Mouse (Mus musculus) forebrain, embryonic 12.5 days (tissue): ENCODE data around the gene Ahcyl1. TPM values are rescaled to one million over a fixed set of nuclear protein-coding genes. Genes with fewer than 3 reads are reported as not detected.

Experiments used
- ATAC-seq: fragments of 200-750 bp; cut with Nextera tagmentation; 2 replicates; pipeline ENCODE4 v1.8.0; 2017; ENCODE audit warnings: moderate TSS enrichment; ENCODE audit not compliant: low FRiP score
- H3K27ac ChIP-seq: fragments of 300-500 bp; sonication (generic); 2 replicates; pipeline ENCODE4 v1.5.1; 2016; ENCODE audit warnings: mild to moderate bottlenecking
- H3K27me3 ChIP-seq: fragments of 300-500 bp; sonication (generic); 2 replicates; pipeline ENCODE4 v1.6.1; 2016; ENCODE audit warnings: mild to moderate bottlenecking
- H3K36me3 ChIP-seq: fragments of 300-500 bp; sonication (generic); replicated peaks from 2 replicates; pipeline ENCODE4 v1.6.1; 2016; ENCODE audit warnings: mild to moderate bottlenecking
- H3K4me1 ChIP-seq: fragments of 300-500 bp; sonication (generic); 2 replicates; pipeline ENCODE4 v1.6.1; 2016
- H3K4me2 ChIP-seq: fragments of 300-500 bp; sonication (generic); 2 replicates; pipeline ENCODE4 v1.6.1; 2016; ENCODE audit warnings: mild to moderate bottlenecking, moderate library complexity
- H3K4me3 ChIP-seq: fragments of 300-500 bp; sonication (generic); replicated peaks from 2 replicates; pipeline ENCODE4 v1.5.1; 2016; ENCODE audit warnings: mild to moderate bottlenecking
- H3K9ac ChIP-seq: fragments of 300-500 bp; sonication (generic); 2 replicates; pipeline ENCODE4 v1.6.1; 2016; ENCODE audit warnings: mild to moderate bottlenecking
- H3K9me3 ChIP-seq: fragments of 300-500 bp; sonication (generic); 2 replicates; pipeline ENCODE4 v1.6.1; 2016
- WGBS: fragments of 180-500 bp; shearing (Covaris S2); methylation state at CpG from one replicate; pipeline ENCODE4 v1.1.7; 2016; 5-methylcytosine and 5-hydroxymethylcytosine counted together
- polyA plus RNA-seq: library from polyadenylated mRNA; unstranded; fragments of >200 nt; fragmentation: Nextera tagmentation; extraction: Ambion mirVana; gene quantifications from 2 replicates; pipeline ENCODE4 v1.2.1, GENCODE M21; 2016

The Ahcyl1 gene
- 124 and 130 TPM in 2 replicates for polyA plus RNA-seq

- peak within 1 kb of the TSS; percentile 93 for H3K27ac ChIP-seq
- peak within 1 kb of the TSS; percentile 97 for H3K9ac ChIP-seq
- H3K4me2 ChIP-seq: peak within 1 kb of the TSS; percentile 90
- WGBS: under 1% methylated on average over 87 of the region's 93 CpGs
- H3K4me1 ChIP-seq: peaks cover 32% of the 10 kb centered on the region
- H3K36me3 ChIP-seq: no peaks in the 10 kb centered on the region
- no peaks in the 10 kb centered on the region for H3K9me3 ChIP-seq
- H3K4me3 ChIP-seq: peak within 1 kb of the TSS; percentile 64
- no peaks in the 10 kb centered on the region for H3K27me3 ChIP-seq
- peak; percentile 98 for ATAC-seq
Measured at GRCm38 (mm10) chr3:107695948-107696881, at the start of gene Ahcyl1. Gene Ahcyl1 (minus strand): TSS chr3:107696560.

DNA sequence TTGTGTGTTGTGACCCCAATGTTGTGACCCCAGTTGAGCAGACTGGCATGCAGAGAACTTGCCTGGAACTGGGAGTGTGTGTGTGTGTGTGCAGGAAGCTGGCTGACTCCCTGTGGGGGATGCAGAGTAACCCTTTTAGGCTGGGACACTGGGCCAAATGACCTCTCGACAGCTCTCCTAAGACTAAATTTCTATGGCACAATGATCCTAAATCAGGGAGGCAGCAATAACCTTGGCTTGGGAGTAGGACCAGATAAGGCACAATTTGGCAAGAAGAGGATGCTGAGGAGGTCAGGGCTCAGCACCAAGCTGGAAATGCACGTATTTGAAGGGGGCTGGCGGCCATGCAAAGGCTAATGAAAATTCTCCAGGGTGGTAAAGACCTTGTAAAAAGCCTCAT lies 49.7 kb upstream of the Ahcyl1 start:
- no peak overlapping the region for H3K4me3 ChIP-seq
- no peak for ATAC-seq
- no peak overlapping the region for H3K9ac ChIP-seq
- no peaks in the 10 kb centered on the region for H3K9me3 ChIP-seq
- peaks cover 13% of the 10 kb centered on the region for H3K4me1 ChIP-seq
- H3K27ac ChIP-seq: no peak overlapping the region
- H3K4me2 ChIP-seq: no peak overlapping the region
- WGBS: 87% methylated on average over 3 of the region's 3 CpGs
- H3K27me3 ChIP-seq: no peaks in the 10 kb centered on the region
- peaks cover 32% of the 10 kb centered on the region for H3K36me3 ChIP-seq

DNA sequence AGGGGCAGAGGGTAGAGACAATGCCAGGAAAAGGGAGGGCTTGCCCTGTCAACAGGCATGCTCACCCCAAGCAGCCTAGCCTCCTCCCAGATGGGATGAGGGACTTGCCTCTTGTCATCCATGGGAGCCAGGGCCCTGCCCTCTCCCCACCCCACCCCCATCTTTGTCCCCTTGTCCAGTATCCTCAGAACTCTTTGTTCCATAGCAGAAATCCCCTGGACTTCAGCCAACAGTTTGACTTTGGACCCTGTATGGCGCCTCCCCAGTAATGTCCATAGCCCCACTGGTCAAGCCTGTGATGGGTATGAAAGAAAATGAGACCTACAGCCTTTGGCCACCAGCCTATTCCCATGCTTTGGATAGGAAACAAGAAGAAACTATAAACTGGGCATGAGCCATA lies 47.3 kb upstream of the Ahcyl1 start:
- Histone ChIP-seq H3K27ac (no peak overlapping the region), H3K4me1 (peaks cover 33% of the 10 kb centered on the region)

DNA sequence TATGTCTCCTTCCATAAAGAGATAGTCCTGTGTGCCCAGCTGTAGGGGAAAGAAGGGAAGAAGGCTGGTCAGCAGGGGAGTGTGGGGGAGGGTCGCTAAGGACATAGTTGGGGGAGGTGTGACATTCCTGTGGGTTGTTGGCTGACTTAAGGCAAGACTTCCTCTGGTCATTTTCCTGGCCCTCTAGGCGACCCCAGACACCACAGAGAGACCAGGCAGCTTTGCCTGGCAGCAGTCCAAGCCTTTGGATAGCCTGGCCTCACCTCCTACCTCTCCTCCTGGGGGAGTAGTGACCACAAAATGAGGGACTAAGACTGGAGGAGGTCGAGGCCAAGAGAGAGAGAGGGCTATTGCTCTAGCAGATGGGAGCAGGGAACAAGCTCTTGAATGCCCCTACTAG lies 46.7 kb upstream of the Ahcyl1 start:
- Histone ChIP-seq H3K9ac (no peak overlapping the region), H3K4me2 (no peak overlapping the region), H3K4me3 (no peak overlapping the region), H3K36me3 (peaks cover 14% of the 10 kb centered on the region), H3K9me3 (no peaks in the 10 kb centered on the region), H3K27ac (no peak overlapping the region), H3K27me3 (no peaks in the 10 kb centered on the region), H3K4me1 (peaks cover 33% of the 10 kb centered on the region)
- no peak for ATAC-seq
- WGBS: 51% methylated on average over 3 of the region's 3 CpGs

More for the DNA sequence above, 47.3 kb upstream of the Ahcyl1 start:
- H3K4me2 ChIP-seq: no peak overlapping the region
- H3K4me3 ChIP-seq: no peak overlapping the region
- peaks cover 17% of the 10 kb centered on the region for H3K36me3 ChIP-seq
- ATAC-seq: no peak
- no peak overlapping the region for H3K9ac ChIP-seq
- no peaks in the 10 kb centered on the region for H3K9me3 ChIP-seq
- no peaks in the 10 kb centered on the region for H3K27me3 ChIP-seq
- 84% methylated on average over 1 of the region's 1 CpGs for WGBS

GRCm38 (mm10) chr3:107742071-107742710 lies 45.8 kb upstream of the Ahcyl1 start:
- Histone ChIP-seq H3K4me2 (no peak overlapping the region), H3K9ac (no peak overlapping the region), H3K9me3 (no peaks in the 10 kb centered on the region), H3K4me1 (peaks cover 33% of the 10 kb centered on the region), H3K27me3 (no peaks in the 10 kb centered on the region), H3K27ac (peak overlapping the region; percentile 74; the same call in 1 of the 2 replicates), H3K4me3 (no peak overlapping the region), H3K36me3 (peaks cover 11% of the 10 kb centered on the region; the same call in 1 of the 2 replicates)
- 89% methylated on average over 10 of the region's 10 CpGs for WGBS
- no peak for ATAC-seq

DNA sequence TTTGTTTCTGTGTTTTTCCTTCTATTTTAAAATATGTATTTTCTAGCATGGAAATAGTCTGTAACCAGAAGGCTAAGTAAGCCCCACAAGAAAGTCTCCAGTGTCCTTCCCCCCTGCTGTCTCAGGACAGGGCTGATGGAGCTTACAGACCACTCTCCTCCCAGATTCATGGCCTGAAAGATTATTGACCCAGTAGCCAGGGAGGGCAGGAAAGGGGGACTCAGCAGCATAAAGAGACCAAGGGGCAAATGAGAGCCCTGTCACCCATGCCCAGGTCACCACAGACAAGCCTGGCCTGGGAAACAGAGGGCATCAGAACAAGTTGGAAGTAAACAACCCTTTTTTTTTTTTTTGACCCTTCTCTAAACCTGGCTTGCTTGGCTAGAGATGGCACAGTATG lies 45.0 kb upstream of the Ahcyl1 start:
- peaks cover 11% of the 10 kb centered on the region; the same call in 1 of the 2 replicates for H3K36me3 ChIP-seq
- no peak for ATAC-seq
- H3K9ac ChIP-seq: no peak overlapping the region
- no peaks in the 10 kb centered on the region for H3K9me3 ChIP-seq
- no peaks in the 10 kb centered on the region for H3K27me3 ChIP-seq
- no peak overlapping the region for H3K4me3 ChIP-seq
- H3K27ac ChIP-seq: peak overlapping the region; percentile 74
- H3K4me2 ChIP-seq: no peak overlapping the region
- peaks cover 33% of the 10 kb centered on the region for H3K4me1 ChIP-seq

GRCm38 (mm10) chr3:107740578-107741207 lies 44.3 kb upstream of the Ahcyl1 start:
- no peak overlapping the region for H3K9ac ChIP-seq
- peaks cover 7% of the 10 kb centered on the region; the same call in 1 of the 2 replicates for H3K36me3 ChIP-seq
- H3K4me3 ChIP-seq: no peak overlapping the region
- peak overlapping the region; percentile 2; the same call in 1 of the 2 replicates for H3K4me2 ChIP-seq
- no peaks in the 10 kb centered on the region for H3K9me3 ChIP-seq
- H3K27ac ChIP-seq: peak overlapping the region; percentile 74
- 3% methylated on average over 6 of the region's 6 CpGs for WGBS
- ATAC-seq: peak; percentile 84
- H3K27me3 ChIP-seq: no peaks in the 10 kb centered on the region
- peaks cover 33% of the 10 kb centered on the region for H3K4me1 ChIP-seq

GRCm38 (mm10) chr3:107739966-107740365 lies 43.6 kb upstream of the Ahcyl1 start:
- Histone ChIP-seq H3K9ac (no peak overlapping the region), H3K4me2 (no peak overlapping the region), H3K36me3 (0 out of 2 replicates have a peak, but pooled peaks cover 4% of the 10 kb centered on the region), H3K9me3 (no peaks in the 10 kb centered on the region), H3K4me3 (no peak overlapping the region), H3K27me3 (no peaks in the 10 kb centered on the region), H3K4me1 (peaks cover 33% of the 10 kb centered on the region), H3K27ac (0 out of 2 replicates have a peak overlapping the region, but pooled peaks have one; percentile 38)
- 78% methylated on average over 2 of the region's 2 CpGs for WGBS
- ATAC-seq: 0 out of 2 replicates have a peak, but pooled peaks have one; percentile 19

- Histone ChIP-seq H3K4me3 (no peak overlapping the region), H3K27ac (0 out of 2 replicates have a peak overlapping the region, but pooled peaks have one; percentile 38), H3K9ac (no peak overlapping the region), H3K4me1 (peaks cover 33% of the 10 kb centered on the region), H3K36me3 (0 out of 2 replicates have a peak, but pooled peaks cover 4% of the 10 kb centered on the region), H3K9me3 (no peaks in the 10 kb centered on the region), H3K4me2 (no peak overlapping the region), H3K27me3 (no peaks in the 10 kb centered on the region)
- ATAC-seq: no peak
- WGBS: 89% methylated on average over 3 of the region's 3 CpGs
Measured at GRCm38 (mm10) chr3:107739456-107739855, 43.1 kb upstream of the Ahcyl1 start.

DNA sequence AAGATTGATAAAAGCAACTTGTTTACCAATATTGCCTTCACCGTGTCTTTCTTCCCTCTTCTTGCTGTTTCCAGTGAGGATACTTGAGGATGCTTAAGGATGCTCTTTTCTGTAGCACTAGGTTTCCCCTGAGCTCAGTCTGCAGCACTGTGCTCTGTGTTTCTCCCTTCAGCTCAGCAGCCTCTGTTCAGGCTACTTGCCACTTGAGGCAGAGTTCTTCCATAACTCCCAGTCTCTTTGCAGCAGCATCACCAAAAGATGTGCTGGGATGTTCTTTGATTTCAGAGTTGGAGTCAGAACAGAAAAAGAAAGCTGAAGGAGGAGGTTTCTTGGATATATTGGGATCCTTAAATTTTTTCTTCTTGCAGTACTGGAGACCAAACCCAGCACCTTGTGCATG lies 42.3 kb upstream of the Ahcyl1 start:
- no peaks in the 10 kb centered on the region for H3K9me3 ChIP-seq
- H3K27ac ChIP-seq: no peak overlapping the region
- 85% methylated on average over 1 of the region's 1 CpGs for WGBS
- H3K36me3 ChIP-seq: 0 out of 2 replicates have a peak, but pooled peaks cover 4% of the 10 kb centered on the region
- peaks cover 33% of the 10 kb centered on the region for H3K4me1 ChIP-seq
- no peak overlapping the region for H3K9ac ChIP-seq
- ATAC-seq: no peak
- H3K4me3 ChIP-seq: no peak overlapping the region
- no peaks in the 10 kb centered on the region for H3K27me3 ChIP-seq
- H3K4me2 ChIP-seq: no peak overlapping the region

DNA sequence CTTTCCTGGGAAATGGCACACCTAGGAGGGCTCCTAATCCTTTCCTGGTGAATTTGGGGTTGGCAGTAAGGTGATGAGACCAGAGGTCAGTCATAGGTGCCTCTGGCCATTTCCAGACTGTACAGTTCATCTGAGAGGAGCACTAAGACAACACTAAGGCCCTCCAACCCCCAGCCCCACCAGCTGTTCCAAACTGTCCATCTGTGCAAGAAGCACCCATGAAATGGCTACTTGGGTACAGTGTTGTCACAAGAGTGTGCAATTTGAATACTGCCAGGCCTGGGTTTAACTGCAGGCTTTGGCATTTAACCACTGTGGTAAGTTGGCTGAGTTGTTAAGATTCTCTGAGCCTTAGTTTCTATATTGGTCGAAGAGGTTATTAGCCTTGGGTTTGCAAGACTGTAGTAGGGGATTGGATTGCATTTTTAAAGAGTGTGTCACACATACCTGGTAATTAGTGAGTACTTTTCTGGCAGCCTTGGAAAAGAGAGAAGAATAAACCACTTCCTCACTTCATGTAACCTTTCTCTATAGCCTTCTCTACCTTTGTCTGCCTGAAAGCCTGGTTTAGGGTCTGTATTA lies 41.3 kb upstream of the Ahcyl1 start:
- no peak overlapping the region for H3K27ac ChIP-seq
- H3K36me3 ChIP-seq: 0 out of 2 replicates have a peak, but pooled peaks cover 1% of the 10 kb centered on the region
- H3K27me3 ChIP-seq: no peaks in the 10 kb centered on the region
- ATAC-seq: no peak
- H3K9ac ChIP-seq: no peak overlapping the region
- no peak overlapping the region for H3K4me3 ChIP-seq
- 69% methylated on average over 1 of the region's 1 CpGs for whole genome bisulfite sequencing
- H3K9me3 ChIP-seq: no peaks in the 10 kb centered on the region
- no peak overlapping the region for H3K4me2 ChIP-seq
- H3K4me1 ChIP-seq: peaks cover 33% of the 10 kb centered on the region
